Mouse (Mus musculus) A20 (cell line): ENCODE measurements around the gene Col25a1.

ENCODE experiments used
- DNase-seq: peaks from one replicate; pipeline ENCODE4 v3.0.0-alpha.2; 2011; ENCODE audit warnings: low read depth, low spot score

Col25a1 gene

GRCm38 (mm10) chr3:130443842-130444627 is 312.7 kb downstream of the Col25a1 start:
- DNase-seq: no peak

- no peak for DNase-seq
Measured at GRCm38 (mm10) chr3:130449864-130450263, 318.6 kb downstream of the Col25a1 start.

GRCm38 (mm10) chr3:130465371-130465770 is 334.1 kb downstream of the Col25a1 start:
- DNase-seq: no peak

GRCm38 (mm10) chr3:130473211-130473768 is 342.0 kb downstream of the Col25a1 start:
- no peak for DNase-seq

GRCm38 (mm10) chr3:130473970-130474369 is 342.7 kb downstream of the Col25a1 start:
- DNase-seq: no peak

- DNase-seq: no peak
Measured at GRCm38 (mm10) chr3:130482513-130482912, 351.2 kb downstream of the Col25a1 start.

GRCm38 (mm10) chr3:130488839-130489238 is 357.5 kb downstream of the Col25a1 start:
- DNase-seq: no peak

- no peak for DNase-seq
Measured at GRCm38 (mm10) chr3:130494192-130494591, 362.9 kb downstream of the Col25a1 start.

GRCm38 (mm10) chr3:130494665-130495396 is 363.5 kb downstream of the Col25a1 start:
- DNase-seq: peak; percentile 9

GRCm38 (mm10) chr3:130497036-130497435 is 365.7 kb downstream of the Col25a1 start:
- no peak for DNase-seq

- DNase-seq: no peak
Measured at GRCm38 (mm10) chr3:130501713-130502112, 370.4 kb downstream of the Col25a1 start.

- no peak for DNase-seq
Measured at GRCm38 (mm10) chr3:130508330-130508729, 377.0 kb downstream of the Col25a1 start.

GRCm38 (mm10) chr3:130518457-130518879 is 387.2 kb downstream of the Col25a1 start:
- DNase-seq: no peak

GRCm38 (mm10) chr3:130521834-130522476 is 390.7 kb downstream of the Col25a1 start:
- DNase-seq: no peak

- DNase-seq: no peak
Measured at GRCm38 (mm10) chr3:130523019-130523418, 391.7 kb downstream of the Col25a1 start.

GRCm38 (mm10) chr3:130524367-130525137 is 393.3 kb downstream of the Col25a1 start:
- no peak for DNase-seq

- DNase-seq: no peak
Measured at GRCm38 (mm10) chr3:130535021-130535420, 403.7 kb downstream of the Col25a1 start.

- no peak for DNase-seq
Measured at GRCm38 (mm10) chr3:130541541-130541940, 410.2 kb downstream of the Col25a1 start.

GRCm38 (mm10) chr3:130545995-130546394 is 414.7 kb downstream of the Col25a1 start:
- no peak for DNase-seq

- no peak for DNase-seq
Measured at GRCm38 (mm10) chr3:130549066-130549465, 417.8 kb downstream of the Col25a1 start.

- no peak for DNase-seq
Measured at GRCm38 (mm10) chr3:130556263-130556662, 425.0 kb downstream of the Col25a1 start.
